Mouse (Mus musculus) hindlimb bud, embryonic 11.5 days (tissue): Measurements from ENCODE around the gene Fam78b.

Experiments used
- DNase-seq: peaks from one replicate; pipeline ENCODE4 v3.0.0-alpha.2; 2012; ENCODE audit warnings: low read depth, low spot score; ENCODE audit errors: extremely low spot score

The Fam78b gene

GRCm38 (mm10) chr1:167085461-167085860, 84.2 kb downstream of the Fam78b start:
- DNase-seq = no peak

- no peak for DNase-seq
Observed at GRCm38 (mm10) chr1:167090466-167090865, 89.2 kb downstream of the Fam78b start.

GRCm38 (mm10) chr1:167093551-167093950, 92.3 kb downstream of the Fam78b start:
- DNase-seq = no peak

- DNase-seq = no peak
Observed at GRCm38 (mm10) chr1:167094589-167095148, 93.5 kb downstream of the Fam78b start.

GRCm38 (mm10) chr1:167098741-167099140, 97.5 kb downstream of the Fam78b start:
- no peak for DNase-seq

GRCm38 (mm10) chr1:167102046-167102445, 100.8 kb downstream of the Fam78b start:
- no peak for DNase-seq

- DNase-seq = no peak
Observed at GRCm38 (mm10) chr1:167102566-167102965, 101.3 kb downstream of the Fam78b start.

GRCm38 (mm10) chr1:167104956-167105626, 103.9 kb downstream of the Fam78b start:
- no peak for DNase-seq

GRCm38 (mm10) chr1:167105916-167106315, 104.7 kb downstream of the Fam78b start:
- no peak for DNase-seq

GRCm38 (mm10) chr1:167108973-167109509, 107.8 kb downstream of the Fam78b start:
- no peak for DNase-seq

- no peak for DNase-seq
Observed at GRCm38 (mm10) chr1:167114363-167115050, 113.3 kb downstream of the Fam78b start.

- DNase-seq = no peak
Observed at GRCm38 (mm10) chr1:167115121-167115520, 113.9 kb downstream of the Fam78b start.

GRCm38 (mm10) chr1:167116733-167117132, 115.5 kb downstream of the Fam78b start:
- no peak for DNase-seq

- no peak for DNase-seq
Observed at GRCm38 (mm10) chr1:167118971-167119370, 117.8 kb downstream of the Fam78b start.

GRCm38 (mm10) chr1:167119439-167119838, 118.2 kb downstream of the Fam78b start:
- DNase-seq = no peak

- DNase-seq = no peak
Observed at GRCm38 (mm10) chr1:167122436-167122835, 121.2 kb downstream of the Fam78b start.

- DNase-seq = no peak
Observed at GRCm38 (mm10) chr1:167123551-167123950, 122.3 kb downstream of the Fam78b start.

- DNase-seq = no peak
Observed at GRCm38 (mm10) chr1:167125870-167126269, 124.7 kb downstream of the Fam78b start.

- DNase-seq = no peak
Observed at GRCm38 (mm10) chr1:167126292-167126691, 125.1 kb downstream of the Fam78b start.

- DNase-seq = no peak
Observed at GRCm38 (mm10) chr1:167135748-167136147, 134.5 kb downstream of the Fam78b start.
